Mouse (Mus musculus): ENCODE measurements around the gene Hspb9. TPM values are rescaled to one million over a fixed set of nuclear protein-coding genes. Genes with fewer than 3 reads are reported as not detected.

Gene Hspb9
- polyA plus RNA-seq, 1 experiment from 2014 or later, result not detected

DNA sequence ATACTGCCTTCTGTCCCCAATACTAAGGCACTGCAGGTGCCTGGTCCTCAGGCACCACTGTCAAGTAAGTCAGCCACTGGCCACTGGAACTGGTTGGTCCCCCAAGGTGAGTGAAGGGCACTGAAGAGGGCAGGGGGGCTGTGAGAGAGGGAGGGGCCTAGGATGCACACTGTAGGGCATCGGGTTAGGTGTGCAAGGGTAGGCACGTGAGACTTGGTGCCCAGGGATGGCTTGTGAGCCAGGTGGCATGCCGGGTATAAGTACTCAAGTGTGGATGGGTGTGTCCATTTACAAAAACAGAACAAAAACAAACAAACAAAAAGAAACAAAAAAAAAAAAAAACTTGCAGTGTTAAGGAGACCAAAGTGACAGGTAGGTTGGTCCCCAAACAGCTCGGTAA, 25.2 kb upstream of the Hspb9 start:
- WGBS, result 64% methylated on average over 4 of the region's 4 CpGs
- Histone ChIP-seq H3K36me3 (ENCODE audit: insufficient read depth, low read length) (no peaks in the 10 kb centered on the region), H3K4me3 (ENCODE audit: low read length) (no peak overlapping the region), H3K27ac (ENCODE audit: low read length) (no peak overlapping the region), H3K4me2 (replicated peaks; ENCODE audit: low read depth, low read length) (no peak overlapping the region), H3K9me3 (ENCODE audit: low read length) (no peaks in the 10 kb centered on the region), H3K9ac (replicated peaks; ENCODE audit: low read length) (no peak overlapping the region), H3K4me1 (ENCODE audit: insufficient read depth, low read length) (peaks cover 8% of the 10 kb centered on the region), H3K27me3 (ENCODE audit: insufficient read depth, low read length) (peaks cover 2% of the 10 kb centered on the region; the same call in 1 of the 2 replicates)
- ATAC-seq (ENCODE audit: low FRiP score, low TSS enrichment), result no peak

DNA sequence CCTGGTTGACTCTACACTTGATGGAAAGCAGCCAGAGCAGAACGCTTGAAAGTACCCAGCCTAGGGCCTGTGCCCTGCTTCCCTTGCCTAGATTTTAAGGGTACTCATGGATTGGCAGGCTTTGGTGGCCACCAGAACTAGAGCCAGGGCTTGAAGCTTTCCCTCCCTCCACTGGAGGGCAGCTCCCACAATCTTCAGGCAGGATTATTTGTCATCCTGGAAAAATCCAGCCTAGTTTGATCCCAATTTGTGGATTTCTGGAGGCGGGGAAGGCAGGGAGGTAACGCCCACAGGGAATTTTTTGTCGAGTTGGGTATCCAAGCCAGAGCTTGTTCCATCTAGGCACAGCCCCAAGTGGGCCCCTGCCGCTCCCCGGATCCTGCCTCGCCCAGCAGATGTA, 23.3 kb upstream of the Hspb9 start:
- Histone ChIP-seq H3K36me3 (ENCODE audit: insufficient read depth, low read length) (no peaks in the 10 kb centered on the region), H3K27ac (ENCODE audit: low read length) (no peak overlapping the region), H3K9me3 (ENCODE audit: low read length) (no peaks in the 10 kb centered on the region), H3K4me3 (ENCODE audit: low read length) (no peak overlapping the region), H3K27me3 (ENCODE audit: insufficient read depth, low read length) (peaks cover 2% of the 10 kb centered on the region; the same call in 1 of the 2 replicates), H3K4me1 (ENCODE audit: insufficient read depth, low read length) (peaks cover 8% of the 10 kb centered on the region), H3K4me2 (replicated peaks; ENCODE audit: low read depth, low read length) (no peak overlapping the region), H3K9ac (replicated peaks; ENCODE audit: low read length) (no peak overlapping the region)
- 74% methylated on average over 7 of the region's 7 CpGs for WGBS
- no peak for ATAC-seq (ENCODE audit: low FRiP score, low TSS enrichment)

DNA sequence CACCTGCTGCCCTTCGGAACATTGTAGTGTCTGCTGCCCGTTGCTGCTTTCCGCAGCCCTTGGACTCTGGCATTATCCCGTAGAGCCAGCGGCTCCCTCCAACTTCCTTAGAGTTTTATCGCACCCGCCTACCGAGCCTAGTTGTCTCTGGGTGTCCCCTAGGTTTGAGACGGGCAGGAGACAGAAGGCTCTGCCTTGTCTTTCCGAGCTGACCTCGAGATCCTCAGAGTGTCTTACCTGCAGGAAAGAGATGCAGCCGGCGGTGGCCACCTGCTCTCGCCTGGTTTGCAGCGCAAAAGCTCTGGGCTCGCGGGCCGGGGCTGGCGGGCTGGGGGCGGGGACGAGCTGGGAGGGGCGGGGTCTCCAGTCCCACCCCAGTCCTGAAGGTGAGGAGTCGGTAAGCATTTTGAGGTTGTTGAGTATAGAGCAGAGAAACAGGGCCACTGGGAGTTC, 21.5 kb upstream of the Hspb9 start, which contains the start of gene Zfp385c:
Gene Zfp385c (minus strand): TSS at position 292 of the 453 bp plus-strand sequence.
- Histone ChIP-seq H3K4me1 (ENCODE audit: insufficient read depth, low read length) (peaks cover 8% of the 10 kb centered on the region), H3K36me3 (ENCODE audit: insufficient read depth, low read length) (no peaks in the 10 kb centered on the region), H3K27ac (ENCODE audit: low read length) (no peak within 1 kb of the TSS), H3K4me3 (ENCODE audit: low read length) (peak within 1 kb of the TSS; percentile 38), H3K9me3 (ENCODE audit: low read length) (no peaks in the 10 kb centered on the region), H3K27me3 (ENCODE audit: insufficient read depth, low read length) (peaks cover 2% of the 10 kb centered on the region; the same call in 1 of the 2 replicates), H3K9ac (replicated peaks; ENCODE audit: low read length) (peak within 1 kb of the TSS; percentile 61; the same call in 1 of the 2 replicates), H3K4me2 (replicated peaks; ENCODE audit: low read depth, low read length) (peak within 1 kb of the TSS; percentile 55)
- no peak for ATAC-seq (ENCODE audit: low FRiP score, low TSS enrichment)
- 1% methylated on average over 23 of the region's 23 CpGs for WGBS

DNA sequence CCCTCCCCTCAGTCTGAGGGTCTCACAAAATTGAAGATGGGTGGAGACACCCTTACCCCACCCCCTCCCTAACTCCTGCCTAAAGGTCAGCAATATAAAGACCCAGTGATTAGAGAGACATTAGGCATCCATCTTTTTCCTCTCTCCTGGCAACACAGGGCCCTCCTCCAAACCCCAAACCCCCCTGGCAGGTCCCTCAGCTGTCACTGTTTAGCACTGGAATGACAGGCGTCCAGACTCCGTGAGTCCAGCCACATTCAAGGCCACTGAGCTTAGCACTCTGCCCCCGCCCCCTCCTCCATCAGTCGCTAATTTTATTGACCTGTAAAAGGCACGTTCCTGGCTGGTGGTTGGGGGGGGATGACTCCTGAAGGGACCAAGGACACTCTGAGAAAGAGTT, 20.5 kb upstream of the Hspb9 start:
- peaks cover 8% of the 10 kb centered on the region for H3K4me1 ChIP-seq (ENCODE audit: insufficient read depth, low read length)
- WGBS, result 21% methylated on average over 5 of the region's 5 CpGs
- peaks cover 2% of the 10 kb centered on the region; the same call in 1 of the 2 replicates for H3K27me3 ChIP-seq (ENCODE audit: insufficient read depth, low read length)
- no peak overlapping the region for H3K9ac ChIP-seq (replicated peaks; ENCODE audit: low read length)
- H3K9me3 ChIP-seq (ENCODE audit: low read length), result no peaks in the 10 kb centered on the region
- H3K36me3 ChIP-seq (ENCODE audit: insufficient read depth, low read length), result no peaks in the 10 kb centered on the region
- no peak overlapping the region for H3K27ac ChIP-seq (ENCODE audit: low read length)
- no peak for ATAC-seq (ENCODE audit: low FRiP score, low TSS enrichment)
- no peak overlapping the region for H3K4me2 ChIP-seq (replicated peaks; ENCODE audit: low read depth, low read length)
- no peak overlapping the region for H3K4me3 ChIP-seq (ENCODE audit: low read length)

DNA sequence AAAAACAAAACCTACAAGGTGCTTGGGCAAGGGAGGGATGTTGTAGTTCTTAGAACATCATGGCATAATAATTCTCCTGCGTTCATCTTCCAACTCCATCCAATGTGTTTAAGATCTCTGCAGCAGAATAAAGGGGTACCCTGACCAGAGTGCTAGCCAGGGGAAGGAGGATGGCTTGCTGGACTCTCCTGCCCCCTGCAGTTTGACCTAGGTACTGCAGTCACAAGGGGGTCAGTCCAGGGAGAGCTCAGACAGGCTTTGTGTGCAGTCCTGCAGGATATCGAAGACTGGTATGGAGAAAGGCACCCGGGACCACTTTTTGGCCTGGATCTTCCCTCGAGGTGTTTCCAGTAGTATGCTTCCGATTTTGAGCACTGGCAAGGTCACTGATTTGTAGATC, 18.7 kb upstream of the Hspb9 start:
- Histone ChIP-seq H3K4me1 (ENCODE audit: insufficient read depth, low read length) (peaks cover 8% of the 10 kb centered on the region), H3K4me3 (ENCODE audit: low read length) (no peak overlapping the region), H3K36me3 (ENCODE audit: insufficient read depth, low read length) (no peaks in the 10 kb centered on the region), H3K27ac (ENCODE audit: low read length) (no peak overlapping the region), H3K27me3 (ENCODE audit: insufficient read depth, low read length) (peaks cover 2% of the 10 kb centered on the region; the same call in 1 of the 2 replicates), H3K9me3 (ENCODE audit: low read length) (no peaks in the 10 kb centered on the region), H3K4me2 (replicated peaks; ENCODE audit: low read depth, low read length) (no peak overlapping the region), H3K9ac (replicated peaks; ENCODE audit: low read length) (no peak overlapping the region)
- no peak for ATAC-seq (ENCODE audit: low FRiP score, low TSS enrichment)
- WGBS, result 40% methylated on average over 5 of the region's 5 CpGs

DNA sequence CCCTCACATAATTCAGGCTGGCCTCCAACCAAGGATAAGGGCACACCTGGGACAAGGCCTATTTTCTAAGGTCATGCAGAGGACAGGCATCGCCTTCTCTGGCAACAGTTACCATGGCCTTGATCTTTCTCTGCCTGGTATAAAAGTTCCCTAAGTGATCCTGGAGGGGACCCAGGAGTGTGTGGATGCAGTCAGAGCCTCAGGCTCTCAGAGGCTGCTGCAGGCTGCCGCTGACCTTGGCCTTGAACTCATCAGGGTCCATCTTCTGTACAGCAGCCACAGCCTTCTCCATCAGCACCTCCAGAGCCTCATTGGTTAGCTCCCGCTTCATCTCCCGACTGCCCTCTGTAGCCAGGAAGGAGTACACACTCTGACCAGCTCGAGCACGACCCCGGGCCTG, 15.7 kb upstream of the Hspb9 start:
- Histone ChIP-seq H3K4me2 (replicated peaks; ENCODE audit: low read depth, low read length) (no peak overlapping the region), H3K36me3 (ENCODE audit: insufficient read depth, low read length) (no peaks in the 10 kb centered on the region), H3K27me3 (ENCODE audit: insufficient read depth, low read length) (no peaks in the 10 kb centered on the region), H3K9ac (replicated peaks; ENCODE audit: low read length) (no peak overlapping the region), H3K4me3 (ENCODE audit: low read length) (no peak overlapping the region), H3K27ac (ENCODE audit: low read length) (no peak overlapping the region), H3K9me3 (ENCODE audit: low read length) (no peaks in the 10 kb centered on the region), H3K4me1 (ENCODE audit: insufficient read depth, low read length) (0 out of 2 replicates have a peak, but pooled peaks cover 3% of the 10 kb centered on the region)
- ATAC-seq (ENCODE audit: low FRiP score, low TSS enrichment), result no peak
- WGBS, result 79% methylated on average over 7 of the region's 7 CpGs

DNA sequence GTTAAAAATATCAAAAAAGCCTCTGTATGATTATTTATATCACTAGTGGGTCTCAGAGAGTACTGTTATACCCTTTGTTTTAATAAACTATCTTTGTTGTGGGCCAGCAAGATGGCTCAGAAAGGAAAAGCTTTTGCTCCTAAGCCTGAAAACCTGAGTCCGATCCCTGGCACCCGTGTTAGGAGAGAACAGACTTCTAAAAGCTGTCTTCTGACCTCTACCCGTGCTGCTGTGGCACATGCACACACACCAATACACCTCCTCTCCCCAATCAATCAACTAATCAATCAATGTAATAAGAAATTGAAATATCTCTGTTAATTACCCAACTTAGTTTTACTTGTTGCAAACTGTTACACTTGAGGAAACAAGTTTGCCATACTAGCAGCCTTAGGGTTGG, 12.9 kb upstream of the Hspb9 start:
- no peak overlapping the region for H3K9ac ChIP-seq (replicated peaks; ENCODE audit: low read length)
- H3K27me3 ChIP-seq (ENCODE audit: insufficient read depth, low read length), result no peaks in the 10 kb centered on the region
- no peaks in the 10 kb centered on the region for H3K9me3 ChIP-seq (ENCODE audit: low read length)
- no peak for ATAC-seq (ENCODE audit: low FRiP score, low TSS enrichment)
- H3K36me3 ChIP-seq (ENCODE audit: insufficient read depth, low read length), result peaks cover 11% of the 10 kb centered on the region; the same call in 1 of the 2 replicates
- 0 out of 2 replicates have a peak, but pooled peaks cover 3% of the 10 kb centered on the region for H3K4me1 ChIP-seq (ENCODE audit: insufficient read depth, low read length)
- H3K4me2 ChIP-seq (replicated peaks; ENCODE audit: low read depth, low read length), result peak overlapping the region; percentile 41; the same call in 1 of the 2 replicates
- no peak overlapping the region for H3K4me3 ChIP-seq (ENCODE audit: low read length)
- H3K27ac ChIP-seq (ENCODE audit: low read length), result no peak overlapping the region
- 79% methylated on average over 3 of the region's 3 CpGs for WGBS

DNA sequence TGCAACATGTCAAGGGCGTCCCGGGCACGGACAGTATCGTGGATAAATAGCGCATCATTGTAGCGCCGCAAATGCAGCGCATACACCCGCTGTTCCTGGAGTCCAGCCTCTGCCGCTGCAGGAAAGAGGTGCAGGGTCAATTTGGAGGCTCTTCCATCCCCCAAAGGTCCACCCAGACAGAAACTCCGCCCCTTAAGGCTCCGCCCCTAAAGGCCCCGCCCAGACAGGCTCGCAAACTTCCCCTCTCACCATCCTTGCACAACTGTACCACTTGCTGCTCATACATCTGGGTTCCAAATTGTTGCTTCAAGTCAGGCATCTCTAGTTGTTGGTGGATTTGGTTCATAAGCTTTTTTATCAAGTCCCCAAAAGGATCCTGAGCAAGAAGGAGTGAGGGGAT, 12.3 kb upstream of the Hspb9 start:
- 0 out of 2 replicates have a peak, but pooled peaks cover 3% of the 10 kb centered on the region for H3K4me1 ChIP-seq (ENCODE audit: insufficient read depth, low read length)
- H3K9ac ChIP-seq (replicated peaks; ENCODE audit: low read length), result 0 out of 2 replicates have a peak overlapping the region, but pooled peaks have one; percentile 42
- H3K4me2 ChIP-seq (replicated peaks; ENCODE audit: low read depth, low read length), result peak overlapping the region; percentile 41
- no peaks in the 10 kb centered on the region for H3K9me3 ChIP-seq (ENCODE audit: low read length)
- peak overlapping the region; percentile 26 for H3K4me3 ChIP-seq (ENCODE audit: low read length)
- H3K36me3 ChIP-seq (ENCODE audit: insufficient read depth, low read length), result peaks cover 17% of the 10 kb centered on the region; the same call in 1 of the 2 replicates
- no peaks in the 10 kb centered on the region for H3K27me3 ChIP-seq (ENCODE audit: insufficient read depth, low read length)
- WGBS, result 2% methylated on average over 14 of the region's 14 CpGs
- no peak overlapping the region for H3K27ac ChIP-seq (ENCODE audit: low read length)
- no peak for ATAC-seq (ENCODE audit: low FRiP score, low TSS enrichment)

DNA sequence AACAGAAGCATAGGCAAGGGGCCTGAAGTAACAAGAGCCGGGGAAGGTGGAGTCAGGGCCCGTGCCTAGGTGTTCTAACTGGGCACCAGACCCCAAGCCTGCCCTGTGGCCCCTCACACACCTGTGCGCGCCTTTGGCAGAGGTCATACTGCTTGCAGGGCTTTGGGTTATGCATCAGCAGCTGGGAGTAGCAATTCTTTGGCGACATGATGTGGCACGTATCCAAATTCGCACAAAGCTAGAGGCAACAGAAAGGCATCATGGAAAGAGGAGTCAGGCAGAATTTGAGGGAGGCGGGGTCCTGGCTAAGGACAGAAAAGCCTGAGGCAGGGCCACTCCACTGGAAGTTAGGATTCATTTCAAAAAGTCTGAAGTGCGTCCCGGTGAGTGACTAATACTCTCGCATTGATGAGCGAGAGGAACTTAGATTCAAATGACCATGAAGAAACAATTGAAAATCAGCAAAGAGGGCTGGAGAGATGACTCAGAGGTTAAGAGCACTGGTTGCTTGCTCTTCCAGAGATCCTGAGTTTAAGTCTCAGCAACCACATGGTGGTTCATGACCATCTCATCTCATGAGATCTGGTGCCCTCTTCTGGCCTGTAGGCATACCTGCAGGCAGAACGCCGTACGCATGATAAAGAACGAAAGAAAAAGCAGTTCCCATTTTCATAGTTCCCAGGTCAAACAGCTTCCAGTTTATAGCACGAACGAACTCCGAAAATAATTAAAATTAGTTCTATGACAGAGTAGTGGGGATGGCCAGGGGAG, 11.4 kb upstream of the Hspb9 start:
- 36% methylated on average over 19 of the region's 19 CpGs for WGBS
- H3K9ac ChIP-seq (replicated peaks; ENCODE audit: low read length), result no peak overlapping the region

DNA sequence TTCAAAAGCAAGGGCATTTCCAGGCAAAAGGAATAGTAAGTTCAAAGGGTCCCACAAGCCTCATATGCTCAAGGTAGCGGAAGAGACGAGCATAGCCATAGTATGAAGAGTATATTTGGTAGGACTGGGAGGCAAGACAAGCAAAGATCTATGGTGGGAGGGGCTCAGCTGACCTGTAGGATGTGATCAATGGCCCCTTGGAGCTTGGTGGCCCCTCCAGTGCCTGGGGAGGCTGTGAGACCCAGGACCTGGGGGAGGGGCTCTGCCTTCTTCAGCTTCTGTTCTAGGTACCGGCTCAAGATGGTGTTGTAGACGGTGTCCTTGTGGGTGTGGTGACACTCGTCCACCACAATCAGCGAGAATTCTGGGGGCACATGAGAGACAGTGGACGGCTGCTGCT, 10.7 kb upstream of the Hspb9 start:
- 41% methylated on average over 7 of the region's 7 CpGs for WGBS
- no peak for ATAC-seq (ENCODE audit: low FRiP score, low TSS enrichment)
- 0 out of 2 replicates have a peak, but pooled peaks cover 3% of the 10 kb centered on the region for H3K4me1 ChIP-seq (ENCODE audit: insufficient read depth, low read length)
- H3K9ac ChIP-seq (replicated peaks; ENCODE audit: low read length), result no peak overlapping the region
- H3K4me3 ChIP-seq (ENCODE audit: low read length), result 0 out of 2 replicates have a peak overlapping the region, but pooled peaks have one; percentile 5
- H3K27me3 ChIP-seq (ENCODE audit: insufficient read depth, low read length), result no peaks in the 10 kb centered on the region
- H3K4me2 ChIP-seq (replicated peaks; ENCODE audit: low read depth, low read length), result peak overlapping the region; percentile 45
- H3K9me3 ChIP-seq (ENCODE audit: low read length), result no peaks in the 10 kb centered on the region
- H3K27ac ChIP-seq (ENCODE audit: low read length), result no peak overlapping the region
- peaks cover 24% of the 10 kb centered on the region for H3K36me3 ChIP-seq (ENCODE audit: insufficient read depth, low read length)

More for the DNA sequence above, 11.4 kb upstream of the Hspb9 start:
- Histone ChIP-seq H3K9me3 (ENCODE audit: low read length) (no peaks in the 10 kb centered on the region), H3K4me2 (replicated peaks; ENCODE audit: low read depth, low read length) (peak overlapping the region; percentile 45), H3K27ac (ENCODE audit: low read length) (no peak overlapping the region), H3K4me1 (ENCODE audit: insufficient read depth, low read length) (0 out of 2 replicates have a peak, but pooled peaks cover 3% of the 10 kb centered on the region), H3K4me3 (ENCODE audit: low read length) (0 out of 2 replicates have a peak overlapping the region, but pooled peaks have one; percentile 5), H3K27me3 (ENCODE audit: insufficient read depth, low read length) (no peaks in the 10 kb centered on the region), H3K36me3 (ENCODE audit: insufficient read depth, low read length) (peaks cover 22% of the 10 kb centered on the region)
- peak; percentile 36; the same call in 1 of the 2 replicates for ATAC-seq (ENCODE audit: low FRiP score, low TSS enrichment)

Data from kidney, embryonic 16.5 days (tissue).